Mouse (Mus musculus) liver, embryonic 11.5 days (tissue): Measurements from ENCODE around the gene Alkbh1. TPM values are rescaled to one million over a fixed set of nuclear protein-coding genes. Genes with fewer than 3 reads are reported as not detected.
"Not testable (repeated sequence)": the region's sequence is repeated elsewhere in the genome, so short reads cannot be mapped to it uniquely, and the experiment has no call there.

ENCODE experiments used
- ATAC-seq: fragments of 200-750 bp; cut with Nextera tagmentation; replicated peaks from 2 replicates; pipeline ENCODE4 v1.8.0; 2017; ENCODE audit warnings: moderate number of reproducible peaks, mild to moderate bottlenecking, moderate TSS enrichment, moderate library complexity; ENCODE audit not compliant: low FRiP score
- DNase-seq: peaks from one replicate; pipeline ENCODE4 v3.0.0-alpha.2; 2017; ENCODE audit warnings: low spot score
- H3K27ac ChIP-seq: fragments of 300-500 bp; sonication (generic); 2 replicates; pipeline ENCODE4 v1.5.1; 2014; ENCODE audit warnings: mild to moderate bottlenecking, low read depth, low read length, control low read depth
- H3K27me3 ChIP-seq: fragments of 300-500 bp; sonication (generic); replicated peaks from 2 replicates; pipeline ENCODE4 v1.6.1; 2014; ENCODE audit warnings: low read length, mixed read lengths; ENCODE audit not compliant: control insufficient read depth, insufficient read depth
- H3K36me3 ChIP-seq: fragments of 300-500 bp; sonication (generic); 2 replicates; pipeline ENCODE4 v1.6.1; 2014; ENCODE audit warnings: mild to moderate bottlenecking, low read length, moderate library complexity, mixed read lengths; ENCODE audit not compliant: control insufficient read depth, insufficient read depth
- H3K4me1 ChIP-seq: fragments of 300-500 bp; sonication (generic); replicated peaks from 2 replicates; pipeline ENCODE4 v1.6.1; 2014; ENCODE audit warnings: low read length, mixed read lengths; ENCODE audit not compliant: control insufficient read depth, insufficient read depth
- H3K4me2 ChIP-seq: fragments of 300-500 bp; sonication (generic); 2 replicates; pipeline ENCODE4 v1.6.1; 2014; ENCODE audit warnings: mild to moderate bottlenecking, control low read depth, moderate library complexity
- H3K4me3 ChIP-seq: fragments of 300-500 bp; sonication (generic); 2 replicates; pipeline ENCODE4 v1.5.1; 2014; ENCODE audit warnings: low read depth, low read length, control low read depth
- H3K9ac ChIP-seq: fragments of 300-500 bp; sonication (generic); 2 replicates; pipeline ENCODE4 v1.6.1; 2014; ENCODE audit warnings: low read depth, low read length, control low read depth
- H3K9me3 ChIP-seq: fragments of 300-500 bp; sonication (generic); 2 replicates; pipeline ENCODE4 v1.6.1; 2016; ENCODE audit warnings: low read length, inconsistent platforms, mixed read lengths; ENCODE audit not compliant: control insufficient read depth
- WGBS: fragments of 180-500 bp; shearing (Covaris S2); extraction: QIAGEN DNeasy Blood & Tissue Kit; methylation state at CpG from one replicate; pipeline ENCODE4 v1.1.7; 2014; 5-methylcytosine and 5-hydroxymethylcytosine counted together
- polyA plus RNA-seq: library from polyadenylated mRNA; unstranded; fragments of >200 nt; fragmentation: Nextera tagmentation; extraction: Ambion mirVana; gene quantifications from 2 replicates; pipeline ENCODE4 v1.2.1, GENCODE M21; 2014

The Alkbh1 gene
- 56.5 and 64.9 TPM in 2 replicates for polyA plus RNA-seq

DNA sequence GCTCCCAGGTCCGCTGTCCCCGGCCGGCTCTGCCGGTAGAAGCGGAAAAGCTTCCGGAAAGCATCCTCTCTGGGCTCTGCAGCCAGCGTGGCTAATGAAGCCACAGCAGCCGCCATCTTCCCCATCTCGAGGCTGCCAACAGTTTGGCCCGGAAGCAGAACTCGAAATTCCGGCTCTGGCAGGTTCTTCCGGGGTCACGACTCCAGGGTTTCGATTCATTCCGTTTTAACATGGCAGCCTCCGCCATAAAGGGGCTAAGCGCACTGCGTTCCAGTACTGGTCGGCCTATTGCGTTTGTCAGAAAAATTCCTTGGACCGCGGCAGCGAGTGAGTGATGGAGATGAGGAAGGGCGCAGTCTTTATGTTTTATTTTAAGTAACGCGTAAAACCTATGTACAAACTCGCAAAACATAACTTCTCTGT is at the start of gene Alkbh1, which contains the start of gene Slirp:
Gene Alkbh1, minus strand, starts transcription at position 318 of the 423 bp plus-strand sequence.
Gene Slirp, plus strand, starts transcription at position 197 of the 423 bp plus-strand sequence.
- peak within 1 kb of the TSS; percentile 91 for H3K4me3 ChIP-seq
- peaks cover 24% of the 10 kb centered on the region for H3K36me3 ChIP-seq
- ATAC-seq (peak; percentile 89), DNase-seq (peak; percentile 89)
- H3K27me3 ChIP-seq: no peaks in the 10 kb centered on the region
- peak within 1 kb of the TSS; percentile 92 for H3K9ac ChIP-seq
- peak within 1 kb of the TSS; percentile 81 for H3K4me2 ChIP-seq
- WGBS: under 1% methylated on average over 28 of the region's 28 CpGs
- peak within 1 kb of the TSS; percentile 67 for H3K27ac ChIP-seq
- peaks cover 12% of the 10 kb centered on the region for H3K4me1 ChIP-seq
- H3K9me3 ChIP-seq: no peaks in the 10 kb centered on the region

DNA sequence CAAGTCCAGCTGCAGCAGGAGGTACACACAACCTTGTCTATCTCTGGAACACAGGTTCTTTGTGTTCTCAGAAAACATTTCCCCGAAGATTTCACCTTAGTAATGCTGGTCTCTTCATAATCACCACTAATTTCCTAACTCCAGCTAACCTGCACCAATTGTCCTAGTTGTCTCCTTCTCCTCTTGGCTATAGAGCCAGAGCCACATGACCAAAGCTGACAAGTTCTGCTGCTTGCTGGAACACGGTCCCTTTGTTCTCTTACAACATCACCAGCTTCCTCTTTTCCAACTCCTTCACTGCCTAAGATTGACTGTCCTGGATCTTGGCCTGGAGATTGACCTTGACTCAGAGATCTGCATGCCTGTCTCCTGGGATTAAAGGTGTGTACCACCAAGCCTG is 44.9 kb upstream of the Alkbh1 start:
- not testable (repeated sequence) for H3K9ac ChIP-seq, H3K27me3 ChIP-seq, H3K4me3 ChIP-seq, H3K4me2 ChIP-seq, H3K36me3 ChIP-seq, H3K27ac ChIP-seq, DNase-seq, ATAC-seq, H3K9me3 ChIP-seq, H3K4me1 ChIP-seq
- WGBS: 50% methylated on average over 2 of the region's 2 CpGs

DNA sequence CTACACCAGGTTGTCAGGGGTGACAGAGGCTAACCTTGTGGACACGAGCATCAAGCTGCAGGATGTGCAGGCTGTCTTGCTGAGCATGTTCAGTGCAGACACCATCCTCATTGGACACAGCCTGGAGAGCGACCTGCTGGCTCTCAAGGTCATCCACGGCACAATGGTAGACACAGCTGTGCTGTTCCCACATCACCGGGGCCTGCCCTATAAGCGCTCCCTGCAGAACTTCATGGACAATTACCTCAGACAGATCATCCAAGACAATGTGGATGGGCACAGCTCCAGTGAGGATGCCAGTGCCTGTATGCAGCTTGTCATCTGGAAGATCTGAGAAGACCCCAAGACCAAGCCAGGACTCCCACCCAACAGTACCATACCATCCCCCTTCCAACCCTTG is 38.7 kb upstream of the Alkbh1 start:
- not testable (repeated sequence) for H3K4me1 ChIP-seq, DNase-seq, ATAC-seq, H3K4me2 ChIP-seq, H3K9me3 ChIP-seq, H3K4me3 ChIP-seq, H3K27me3 ChIP-seq, H3K27ac ChIP-seq, H3K9ac ChIP-seq, H3K36me3 ChIP-seq
- WGBS: 80% methylated on average over 5 of the region's 5 CpGs

DNA sequence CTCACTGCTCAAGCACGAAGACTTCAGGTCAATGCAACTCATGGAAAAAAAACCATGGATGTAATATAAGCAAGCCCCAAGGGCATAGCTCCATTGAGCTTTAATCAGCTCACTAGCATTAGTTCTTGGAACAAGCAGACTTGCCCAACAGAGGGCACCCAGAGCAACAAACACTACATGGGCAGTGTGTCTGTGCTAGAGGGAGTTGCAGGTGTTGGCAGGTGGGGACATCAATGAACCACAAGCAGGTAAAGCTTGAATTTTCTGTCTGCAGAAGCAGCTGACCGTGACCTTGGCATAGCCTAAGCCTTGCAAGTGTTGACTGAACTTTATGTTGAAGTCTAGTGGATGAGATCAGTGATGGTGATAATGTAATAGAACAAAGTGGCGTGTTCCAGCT is 30.9 kb upstream of the Alkbh1 start:
- H3K4me2 ChIP-seq: no peak overlapping the region
- peaks cover 9% of the 10 kb centered on the region for H3K4me1 ChIP-seq
- no peak overlapping the region for H3K4me3 ChIP-seq
- no peak overlapping the region for H3K27ac ChIP-seq
- H3K9ac ChIP-seq: no peak overlapping the region
- H3K9me3 ChIP-seq: no peaks in the 10 kb centered on the region
- DNase-seq: no peak
- H3K27me3 ChIP-seq: no peaks in the 10 kb centered on the region; the same call in 1 of the 2 replicates
- ATAC-seq: no peak
- no peaks in the 10 kb centered on the region for H3K36me3 ChIP-seq
- 81% methylated on average over 3 of the region's 3 CpGs for WGBS

DNA sequence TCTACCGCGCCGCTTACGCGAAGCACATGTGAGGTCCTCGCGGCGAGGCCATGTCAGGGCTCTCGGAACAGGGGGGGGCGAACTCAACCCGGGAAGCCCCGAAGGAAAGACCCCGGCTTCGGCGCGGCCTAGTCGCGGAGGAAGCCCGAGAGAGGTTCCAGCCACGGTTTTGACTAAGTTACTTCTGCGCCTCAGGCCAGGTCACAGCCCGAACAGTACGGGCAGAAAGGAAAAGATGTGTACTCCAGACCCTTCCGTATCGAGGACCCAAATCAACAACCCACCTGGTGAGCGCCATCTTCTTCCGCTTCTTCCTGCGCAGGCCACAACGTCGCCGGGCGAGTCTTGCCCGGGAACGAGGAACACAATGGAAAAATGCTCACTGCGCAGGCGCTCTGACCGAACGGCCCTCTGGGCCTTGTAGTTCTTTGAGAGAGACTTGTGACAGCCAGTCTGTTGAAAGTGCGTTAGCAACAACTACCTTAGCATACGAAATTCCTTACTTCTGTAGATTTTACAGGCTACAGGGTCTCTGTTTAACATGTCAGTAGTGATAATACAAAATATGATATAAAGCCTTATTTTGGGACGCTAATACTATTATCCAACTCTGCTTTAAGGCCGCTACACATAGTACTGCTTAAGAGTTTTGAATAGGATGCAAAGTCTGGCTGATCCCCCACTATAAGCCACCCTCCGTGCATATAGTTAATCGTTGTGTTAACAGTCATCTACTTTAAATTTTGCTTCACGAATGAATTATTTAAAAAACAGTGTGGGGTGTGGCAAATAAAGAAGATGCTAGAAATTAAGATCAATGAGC is 28.4 kb upstream of the Alkbh1 start, which contains the start of gene Snw1:
Gene Snw1, minus strand, starts transcription at position 311 of the 823 bp plus-strand sequence.
- peak within 1 kb of the TSS; percentile 89 for H3K4me3 ChIP-seq
- H3K4me1 ChIP-seq: peaks cover 9% of the 10 kb centered on the region
- peak within 1 kb of the TSS; percentile 97 for H3K9ac ChIP-seq
- H3K9me3 ChIP-seq: no peaks in the 10 kb centered on the region
- ATAC-seq (peak; percentile 94), DNase-seq (peak; percentile 88)
- peak within 1 kb of the TSS; percentile 79 for H3K27ac ChIP-seq
- no peaks in the 10 kb centered on the region; the same call in 1 of the 2 replicates for H3K27me3 ChIP-seq
- H3K4me2 ChIP-seq: peak within 1 kb of the TSS; percentile 77
- H3K36me3 ChIP-seq: peaks cover 9% of the 10 kb centered on the region; the same call in 1 of the 2 replicates
- WGBS: 3% methylated on average over 45 of the region's 45 CpGs

DNA sequence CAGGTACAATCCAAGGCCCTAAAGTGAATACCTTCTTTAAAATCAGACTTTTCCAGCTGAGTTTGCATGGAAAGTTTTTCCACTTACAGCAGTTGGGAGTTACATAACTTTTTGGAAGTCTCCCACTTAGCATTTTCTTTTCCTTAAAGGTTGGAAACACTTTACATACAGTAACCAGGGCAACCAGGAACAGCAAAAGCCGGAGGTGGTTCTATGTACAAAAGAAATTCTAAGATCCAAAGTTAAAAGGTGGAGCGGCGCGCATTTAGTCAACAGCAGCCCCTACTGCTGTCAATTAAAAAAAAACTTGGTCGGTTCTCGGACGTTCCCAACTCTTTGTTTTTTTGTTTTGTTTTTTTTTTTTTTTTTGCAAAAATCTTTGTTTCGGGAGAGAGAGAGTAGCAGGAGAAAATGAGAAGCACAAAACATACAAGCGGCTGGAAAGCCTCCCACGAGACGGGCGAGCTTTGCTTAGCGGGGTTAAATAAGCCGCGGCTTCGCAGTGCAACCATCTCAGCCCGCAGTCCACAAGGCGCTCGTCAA is 27.7 kb upstream of the Alkbh1 start:
- ATAC-seq (no peak), DNase-seq (no peak)
- Histone ChIP-seq H3K27me3 (no peaks in the 10 kb centered on the region; the same call in 1 of the 2 replicates), H3K4me3 (peak overlapping the region; percentile 89), H3K4me1 (peaks cover 9% of the 10 kb centered on the region), H3K36me3 (peaks cover 9% of the 10 kb centered on the region), H3K9me3 (no peaks in the 10 kb centered on the region), H3K9ac (peak overlapping the region; percentile 97), H3K4me2 (peak overlapping the region; percentile 77), H3K27ac (peak overlapping the region; percentile 79)
- 1% methylated on average over 19 of the region's 19 CpGs for WGBS

DNA sequence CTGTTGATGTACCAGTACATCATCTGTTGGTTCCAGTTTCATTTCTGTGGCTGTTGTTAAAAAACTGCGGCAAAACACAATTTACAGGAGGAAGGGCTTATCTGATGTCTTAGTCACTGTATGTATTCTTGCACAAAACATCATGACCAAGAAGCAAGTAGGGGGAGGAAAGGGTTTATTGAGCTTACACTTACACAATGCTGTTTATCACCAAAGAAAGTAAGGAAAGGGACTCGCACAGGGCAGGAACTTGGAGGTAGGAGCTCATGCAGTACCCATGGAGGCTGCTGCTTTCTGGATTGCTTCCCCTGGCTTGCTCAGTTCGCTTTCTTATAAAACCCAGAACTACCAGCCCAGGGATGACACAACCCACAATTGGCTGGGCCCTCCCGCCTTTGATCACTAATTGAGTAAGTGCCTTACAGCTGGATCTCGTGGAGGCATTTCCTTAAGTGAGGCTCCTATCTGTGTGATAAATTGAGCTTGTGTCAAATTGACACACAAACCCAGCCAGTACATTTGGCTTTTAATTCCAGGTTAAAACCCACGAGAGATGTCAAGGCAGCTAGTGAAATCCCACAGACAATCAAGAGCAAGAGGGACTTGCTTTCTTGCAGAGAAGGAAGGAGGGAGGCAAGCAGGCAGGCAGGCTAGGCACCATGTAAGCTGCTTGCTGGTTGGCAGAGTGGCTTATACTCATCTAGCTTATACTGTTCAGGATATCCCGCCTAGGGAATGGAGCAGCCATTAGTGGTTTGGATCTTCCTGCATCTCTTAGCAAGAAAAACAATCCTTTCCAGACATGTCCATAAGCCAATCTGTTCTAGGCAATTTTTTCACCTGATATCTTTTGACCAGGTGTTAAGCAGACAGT is 26.7 kb upstream of the Alkbh1 start:
- Histone ChIP-seq H3K4me3 (peak overlapping the region; percentile 89), H3K9me3 (no peaks in the 10 kb centered on the region), H3K9ac (peak overlapping the region; percentile 97), H3K4me2 (peak overlapping the region; percentile 77), H3K27me3 (no peaks in the 10 kb centered on the region; the same call in 1 of the 2 replicates), H3K36me3 (peaks cover 9% of the 10 kb centered on the region), H3K4me1 (peaks cover 9% of the 10 kb centered on the region), H3K27ac (no peak overlapping the region)
- ATAC-seq: no peak
- WGBS: 45% methylated on average over 7 of the region's 7 CpGs
- no peak for DNase-seq

DNA sequence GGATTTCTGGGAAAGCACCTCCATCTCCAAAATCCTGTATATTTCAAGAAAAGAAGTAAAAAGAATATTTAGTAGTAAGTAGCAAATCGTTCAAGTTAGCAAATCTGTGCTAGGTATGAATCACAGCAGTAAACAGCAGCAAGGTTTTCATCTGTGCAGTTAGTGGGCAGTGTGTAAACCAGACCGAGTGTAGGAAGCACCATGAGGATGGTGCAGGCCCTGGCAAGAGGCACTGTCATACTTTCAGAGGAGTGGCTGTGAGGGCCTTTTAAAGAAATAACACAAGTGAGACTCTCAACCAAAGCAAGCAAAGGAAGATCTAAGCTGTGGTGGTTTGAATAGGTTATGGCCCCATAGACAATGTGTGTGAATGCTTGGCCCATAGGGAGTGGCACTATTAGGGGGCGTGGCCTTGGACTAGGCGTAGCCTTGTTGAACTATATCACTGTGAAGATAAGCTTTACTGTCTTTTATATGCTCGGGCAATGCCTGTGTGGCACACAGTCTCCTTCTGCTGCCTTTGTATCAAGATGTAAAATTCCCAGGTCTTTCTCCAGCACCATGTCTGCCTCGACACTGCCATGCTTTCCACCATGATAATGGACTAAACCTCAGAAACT is 21.0 kb upstream of the Alkbh1 start:
- no peaks in the 10 kb centered on the region for H3K9me3 ChIP-seq
- H3K4me3 ChIP-seq: no peak overlapping the region
- ATAC-seq: peak; percentile 88
- no peak overlapping the region for H3K4me2 ChIP-seq
- H3K9ac ChIP-seq: no peak overlapping the region
- H3K27me3 ChIP-seq: no peaks in the 10 kb centered on the region
- no peak for DNase-seq
- H3K27ac ChIP-seq: no peak overlapping the region
- H3K4me1 ChIP-seq: peaks cover 8% of the 10 kb centered on the region
- peaks cover 39% of the 10 kb centered on the region for H3K36me3 ChIP-seq
- 74% methylated on average over 6 of the region's 6 CpGs for WGBS
